Mouse (Mus musculus): ENCODE results near the gene Ift80. TPM values are rescaled to one million over a fixed set of nuclear protein-coding genes. Genes with fewer than 3 reads are reported as not detected.

Gene Ift80
- polyA plus RNA-seq, 1 experiment: 1.8 TPM

Other genes with a start within 250 kb of the Ift80 start
- gene 1110032F04Rik, start 135.0 kb downstream of the Ift80 start, polyA plus RNA-seq (2012; rRNA removed): 0.27 and 0.41 TPM in 2 replicates
- 2.7 and 5.1 TPM in 2 replicates for gene Smc4, start 168 bp upstream of the Ift80 start, polyA plus RNA-seq (2012; rRNA removed)
- 1.8 and 2.0 TPM in 2 replicates for gene Trim59, start 40.2 kb upstream of the Ift80 start, polyA plus RNA-seq (2012; rRNA removed)
- gene Kpna4, start 122.5 kb upstream of the Ift80 start, polyA plus RNA-seq (2012; rRNA removed): 6.5 and 9.3 TPM in 2 replicates
- gene Arl14, start 217.8 kb upstream of the Ift80 start, polyA plus RNA-seq (2012; rRNA removed): 0.77 and 5.4 TPM in 2 replicates

Data from large intestine, adult 2 months (tissue).